Mouse (Mus musculus) left cerebral cortex, adult 11 months (tissue): ENCODE data around the gene Tmem262.
A peak's percentile ranks its signal among the peaks of the same experiment; 100 is the strongest.

Source experiments
- DNase-seq: peaks from one replicate; pipeline ENCODE4 v3.0.0; 2022; ENCODE audit warnings: low spot score

Tmem262 gene

GRCm38 (mm10) chr19:6061021-6061533 is 18.8 kb upstream of the Tmem262 start, which contains the start of gene Znhit2:
Gene Znhit2 (plus strand): TSS chr19:6061192.
- DNase-seq: peak; percentile 90

DNA sequence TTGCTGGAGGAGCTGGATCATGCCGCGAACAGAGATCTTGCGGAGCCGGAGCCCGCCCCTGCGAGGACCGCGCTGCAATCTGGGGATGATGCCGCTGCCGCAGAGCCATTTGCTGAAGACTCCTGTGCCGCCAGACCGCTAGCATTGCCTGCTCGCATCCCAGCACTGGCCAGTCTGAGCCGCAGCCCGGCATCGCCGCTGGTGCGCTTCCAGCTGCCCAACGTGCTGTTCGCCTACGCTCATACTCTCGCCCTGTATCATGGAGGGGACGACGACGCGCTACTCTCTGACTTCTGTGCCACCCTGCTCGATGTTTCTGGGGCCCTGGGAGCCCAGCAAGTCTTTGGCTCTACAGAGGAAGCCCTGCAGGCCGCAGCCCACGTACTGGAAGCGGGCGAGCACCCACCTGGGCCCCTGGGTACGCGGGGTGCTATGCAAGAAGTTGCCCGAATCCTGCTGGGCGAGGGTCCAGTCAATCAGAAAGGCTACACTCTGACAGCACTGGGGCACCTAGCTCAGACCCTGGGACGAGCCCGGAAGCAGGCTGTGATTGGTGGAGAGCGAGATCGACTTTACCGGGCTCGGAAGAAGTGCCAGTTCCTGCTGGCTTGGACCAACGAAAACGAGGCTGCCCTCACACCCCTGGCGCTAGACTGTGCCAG is 18.1 kb upstream of the Tmem262 start:
- DNase-seq: no peak

DNA sequence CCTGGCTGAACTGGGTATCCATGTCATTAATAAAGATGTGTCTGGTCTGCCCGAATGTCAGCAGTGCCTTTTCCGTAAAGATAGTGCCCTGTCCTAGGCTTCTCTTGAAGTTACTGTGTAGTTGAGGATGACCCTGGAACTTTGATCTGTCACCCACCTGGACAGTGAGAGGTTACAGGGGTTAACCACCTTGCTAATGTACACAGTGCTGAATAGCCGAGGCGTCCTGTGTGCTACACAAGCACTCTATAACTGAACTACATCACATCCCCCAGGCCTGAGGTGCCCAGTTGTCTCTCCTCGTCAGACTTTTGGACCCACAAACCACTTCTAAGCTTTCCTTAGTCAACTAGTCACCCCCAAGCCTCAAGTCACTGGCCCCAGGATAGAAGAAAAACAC is 17.4 kb upstream of the Tmem262 start:
- DNase-seq: no peak

DNA sequence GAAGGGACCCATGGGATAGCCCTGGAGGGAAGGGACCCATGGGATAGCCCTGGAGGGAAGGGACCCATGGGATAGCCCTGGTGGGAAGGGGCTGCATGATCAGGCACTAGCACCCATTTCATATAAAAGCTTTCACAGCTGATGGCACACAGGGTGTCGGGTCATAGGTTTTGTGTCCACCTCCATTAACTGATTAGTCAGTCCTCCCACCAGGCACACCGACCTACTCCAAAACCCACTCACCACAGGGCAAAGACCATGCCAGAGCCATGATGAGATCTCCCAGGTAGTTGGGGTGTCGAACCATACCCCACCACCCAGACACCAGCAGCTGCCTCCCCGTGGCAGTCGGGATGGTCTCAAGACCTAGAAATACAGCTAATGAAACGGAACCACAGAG is 16.8 kb upstream of the Tmem262 start:
- DNase-seq: no peak

GRCm38 (mm10) chr19:6066571-6066970 is 13.3 kb upstream of the Tmem262 start:
- no peak for DNase-seq

DNA sequence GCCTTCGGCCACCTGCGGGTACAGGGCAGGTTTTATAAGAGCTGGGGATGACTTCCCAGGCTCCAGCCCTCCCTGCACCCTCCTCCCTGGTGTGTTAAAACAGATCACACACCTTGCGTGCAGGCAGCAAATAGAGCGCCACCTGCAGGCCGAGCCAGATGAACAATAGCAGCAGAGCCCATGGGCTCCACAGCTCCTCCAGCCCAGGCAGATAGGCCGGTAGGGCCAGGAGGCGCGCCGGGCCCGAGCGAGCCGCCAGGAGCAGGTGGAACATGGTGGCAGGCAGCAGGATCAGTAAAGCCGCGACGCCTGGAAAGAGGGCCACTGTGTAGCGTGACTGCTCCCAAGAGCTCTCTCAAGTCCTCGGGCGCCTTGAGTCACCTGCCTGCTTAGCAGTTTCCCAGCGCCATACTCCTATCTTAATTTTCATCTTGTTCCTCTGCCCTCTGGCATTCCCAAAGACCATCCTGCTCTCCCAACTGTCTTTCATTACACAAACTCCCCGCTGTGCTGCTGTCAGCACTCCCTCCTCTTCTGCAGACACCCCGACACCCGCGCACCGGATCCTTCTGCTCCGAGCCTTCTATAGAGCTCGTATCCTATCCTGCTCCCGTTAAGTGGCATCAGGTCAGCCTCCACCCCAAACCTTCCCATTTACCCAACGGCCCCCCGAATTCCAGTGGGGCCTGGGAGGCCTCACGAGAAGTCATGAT is 12.7 kb upstream of the Tmem262 start:
- peak; percentile 79 for DNase-seq

DNA sequence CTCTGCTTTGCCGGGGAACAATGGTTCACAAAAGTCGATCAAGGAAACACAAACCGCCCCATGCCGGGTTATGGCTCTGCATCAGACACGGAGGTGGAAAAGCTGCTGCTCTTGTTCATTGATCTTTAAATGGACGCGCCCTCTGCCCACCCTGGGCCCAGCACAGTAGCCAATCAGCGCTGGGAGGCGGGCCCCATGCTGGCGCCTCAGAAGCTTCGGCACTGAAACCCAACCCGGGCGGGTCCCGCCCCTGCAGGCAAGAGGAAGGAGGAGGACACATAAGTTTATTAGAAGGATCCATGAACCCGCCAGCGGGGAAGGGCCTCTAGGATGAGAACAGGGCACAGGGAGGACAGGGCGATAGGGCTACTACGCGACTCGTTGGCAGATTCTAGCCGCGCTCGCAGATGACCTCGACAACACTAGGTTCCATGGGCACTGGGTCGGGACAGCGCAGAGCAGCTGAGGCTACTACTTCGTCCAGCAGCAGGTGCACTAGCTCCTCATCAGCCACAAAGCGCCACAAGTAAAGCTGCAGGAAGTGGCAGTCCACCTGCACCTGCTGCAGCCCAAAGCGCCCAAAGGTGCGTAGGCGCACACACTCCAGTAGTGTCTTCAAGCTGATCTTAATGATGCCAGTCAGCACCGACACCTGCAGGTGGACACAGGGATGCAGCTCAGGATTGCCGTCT is 12.0 kb upstream of the Tmem262 start, which contains the start of gene Tm7sf2:
Gene Tm7sf2 (minus strand): TSS at position 650 of the 692 bp plus-strand sequence.
- DNase-seq: peak; percentile 77

DNA sequence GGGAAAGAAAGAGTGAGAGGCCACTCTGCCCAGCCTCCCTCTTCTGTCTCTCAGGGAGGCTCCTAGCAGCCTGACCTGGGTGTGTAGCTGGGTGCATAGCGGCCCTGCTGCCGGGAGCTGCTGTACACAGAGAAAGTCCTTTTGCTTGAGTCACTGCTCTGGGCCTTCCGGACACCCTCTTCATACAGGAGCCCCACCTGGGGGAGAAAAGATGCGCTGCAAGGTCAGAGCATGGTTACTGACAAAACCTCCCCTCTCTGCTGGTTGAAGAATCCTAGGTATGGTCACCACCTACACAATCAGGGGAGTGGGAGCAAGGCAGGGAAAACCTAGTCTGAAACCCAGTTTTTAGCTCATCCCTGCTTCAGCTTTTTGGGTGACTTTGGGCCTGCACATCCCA is 10.9 kb upstream of the Tmem262 start:
- DNase-seq: no peak

GRCm38 (mm10) chr19:6069851-6070250 is 10.0 kb upstream of the Tmem262 start:
- DNase-seq: no peak

GRCm38 (mm10) chr19:6070571-6071250 is 9.1 kb upstream of the Tmem262 start:
- no peak for DNase-seq

GRCm38 (mm10) chr19:6071261-6071660 is 8.6 kb upstream of the Tmem262 start:
- no peak for DNase-seq

GRCm38 (mm10) chr19:6073889-6074288 is 5.9 kb upstream of the Tmem262 start:
- DNase-seq: no peak

DNA sequence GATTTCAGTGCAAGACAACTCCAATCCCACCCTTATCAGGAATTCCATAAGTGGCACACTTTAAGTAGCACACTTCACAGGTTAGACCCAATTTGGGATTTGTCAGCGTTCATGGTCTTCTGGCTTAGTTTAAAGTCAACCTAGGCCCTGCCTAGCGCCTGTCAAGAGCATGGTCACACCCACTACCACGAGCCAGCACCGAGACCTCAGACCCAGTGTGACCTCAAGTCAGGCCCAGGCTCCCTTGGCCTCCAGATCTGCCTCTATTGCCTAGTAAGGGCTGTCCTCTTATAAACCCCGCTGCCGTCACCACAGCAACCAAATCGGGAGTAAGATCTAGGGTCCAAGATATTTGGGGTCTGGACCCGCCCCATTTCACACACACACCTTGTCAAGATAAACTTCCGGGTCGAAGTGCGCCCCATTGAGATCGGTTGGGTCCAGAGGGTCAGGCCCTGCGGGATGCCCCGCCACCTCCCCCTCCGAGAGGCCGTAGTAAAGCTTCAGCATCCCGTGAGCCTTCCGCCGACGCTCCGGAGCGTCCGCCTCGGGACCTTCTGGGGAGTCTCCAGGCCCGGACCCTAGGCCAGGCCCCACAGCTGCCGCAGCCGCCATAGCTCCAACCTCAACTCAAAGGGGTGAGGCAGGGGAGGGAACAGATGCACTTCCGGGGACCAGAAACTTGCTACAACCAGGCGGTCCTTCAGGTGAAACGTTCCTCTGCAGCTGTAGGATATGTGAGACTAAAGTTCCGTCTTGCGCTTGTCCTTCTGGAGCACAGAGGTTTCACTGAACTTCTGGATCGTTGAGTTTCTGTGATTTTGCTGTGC is 3.1 kb upstream of the Tmem262 start, which contains the start of gene Vps51:
Gene Vps51 (minus strand): TSS at position 668 of the 830 bp plus-strand sequence.
- peak; percentile 76 for DNase-seq

GRCm38 (mm10) chr19:6082156-6082555 is 2.3 kb downstream of the Tmem262 start, which contains the start of gene Gm28374:
Gene Gm28374 (minus strand): TSS chr19:6082256.
- DNase-seq: no peak

- DNase-seq: peak; percentile 96
Measured at GRCm38 (mm10) chr19:6084478-6085248, 4.8 kb downstream of the Tmem262 start, which contains the start of the genes Zfpl1 and Cdca5. Gene Zfpl1 (minus strand): TSS chr19:6084956. Gene Cdca5 (plus strand): TSS chr19:6084983.

DNA sequence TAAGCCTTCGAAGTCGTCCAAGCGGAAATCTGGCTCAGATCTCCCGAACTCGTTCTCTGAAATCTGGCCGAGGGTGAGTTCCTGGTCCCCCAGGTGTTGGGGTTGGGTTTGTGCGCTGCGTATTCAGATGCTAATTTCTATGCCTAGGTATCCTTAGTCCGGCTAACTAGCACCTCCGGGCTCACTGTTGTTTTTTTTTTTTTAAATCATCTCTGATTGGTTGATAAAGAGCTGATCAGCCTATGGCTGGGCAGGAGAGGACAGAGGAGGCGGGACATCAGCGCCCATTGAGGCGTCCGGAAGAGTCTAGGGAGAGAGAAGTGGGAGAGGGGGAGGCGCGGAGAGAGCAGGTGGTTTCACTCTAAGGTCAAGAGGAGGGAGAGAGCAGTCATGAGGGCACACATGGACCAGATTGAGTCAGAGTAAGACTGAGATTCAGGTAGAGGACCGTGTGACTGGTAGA is 5.6 kb downstream of the Tmem262 start:
- no peak for DNase-seq

DNA sequence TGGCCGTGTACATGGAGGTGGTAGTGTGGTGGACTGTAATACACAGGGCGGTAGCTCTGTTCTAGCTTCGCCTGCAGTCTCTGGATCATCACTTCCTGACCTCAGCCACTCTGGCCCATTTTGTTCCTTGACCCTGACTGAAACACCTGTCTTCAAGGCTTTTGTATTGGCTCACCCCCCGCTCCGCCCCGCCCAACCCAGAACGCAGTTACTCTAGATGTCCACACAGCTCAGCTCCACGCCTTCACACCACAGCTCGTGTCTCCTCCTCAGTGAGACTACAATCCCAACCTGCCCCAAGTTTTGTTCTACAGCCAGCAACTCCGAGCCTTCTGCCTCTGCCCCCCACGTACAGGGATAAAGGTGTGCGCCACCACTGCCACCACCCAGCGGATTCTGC is 9.0 kb downstream of the Tmem262 start:
- DNase-seq: no peak

DNA sequence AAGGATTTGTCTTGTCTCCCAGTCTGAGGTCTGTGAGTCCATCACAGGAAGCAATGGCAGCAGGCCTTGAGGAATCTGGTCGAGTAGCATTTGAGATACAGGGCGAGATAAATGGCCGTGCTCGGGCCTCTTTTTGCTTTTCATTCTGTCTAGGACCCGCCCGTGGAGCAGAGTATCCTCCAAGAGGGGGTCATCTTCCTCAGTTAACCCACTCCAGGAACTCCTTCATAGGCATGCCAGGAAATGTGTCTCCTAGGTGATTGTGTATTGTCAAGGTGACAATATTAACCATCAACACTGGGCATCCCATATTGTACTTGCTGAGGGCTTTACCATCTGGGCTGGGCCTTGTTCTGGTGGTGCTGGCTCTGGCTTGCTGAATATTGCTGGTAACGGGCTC is 14.3 kb downstream of the Tmem262 start, which contains the start of gene AC131692.1:
Gene AC131692.1 (plus strand): TSS at position 301 of the 400 bp plus-strand sequence.
- no peak for DNase-seq

- no peak for DNase-seq
Measured at GRCm38 (mm10) chr19:6097847-6098246, 18.0 kb downstream of the Tmem262 start.

- no peak for DNase-seq
Measured at GRCm38 (mm10) chr19:6101186-6101585, 21.4 kb downstream of the Tmem262 start.
